Mouse (Mus musculus) adrenal gland, adult 8-10 months (tissue): ENCODE measurements around the gene Mllt10. TPM values are rescaled to one million over a fixed set of nuclear protein-coding genes. Genes with fewer than 3 reads are reported as not detected.

Experiments used
- DNase-seq: peaks from one replicate; pipeline ENCODE4 v3.0.0; 2022
- total RNA-seq, 4 experiments: library from RNA; stranded (reverse); gene quantifications; 2 replicates each; pipeline ENCODE4 v1.2.4; 2022

Gene Mllt10
- 10 to 100 TPM; 38.8 to 84.1 (median 45.1) TPM for total RNA-seq

- DNase-seq = no peak
Measured at GRCm38 (mm10) chr2:18055016-18055928, at the start of gene Mllt10. Mllt10 (plus strand) TSS chr2:18055237.

DNA sequence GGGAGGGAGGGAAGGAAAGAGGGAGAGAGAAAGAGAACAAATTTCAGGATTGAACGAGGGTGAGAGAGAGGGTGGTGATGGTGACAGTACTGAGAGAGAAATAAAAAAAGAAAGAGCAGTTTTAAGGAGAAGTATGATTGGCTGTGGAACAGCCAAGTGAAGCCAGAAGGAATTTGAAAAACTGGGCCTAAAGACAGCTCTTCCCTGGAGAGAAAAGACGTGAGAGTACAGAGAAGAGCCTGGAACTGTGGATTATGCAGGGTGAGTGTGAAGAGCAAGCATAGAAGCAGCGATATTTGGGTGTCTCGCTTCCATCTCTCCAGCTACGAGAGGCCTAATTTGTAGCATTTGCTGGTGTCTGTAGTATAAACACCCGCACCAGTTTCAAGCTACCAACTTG lies 43.8 kb upstream of the Mllt10 start:
- DNase-seq = no peak

DNA sequence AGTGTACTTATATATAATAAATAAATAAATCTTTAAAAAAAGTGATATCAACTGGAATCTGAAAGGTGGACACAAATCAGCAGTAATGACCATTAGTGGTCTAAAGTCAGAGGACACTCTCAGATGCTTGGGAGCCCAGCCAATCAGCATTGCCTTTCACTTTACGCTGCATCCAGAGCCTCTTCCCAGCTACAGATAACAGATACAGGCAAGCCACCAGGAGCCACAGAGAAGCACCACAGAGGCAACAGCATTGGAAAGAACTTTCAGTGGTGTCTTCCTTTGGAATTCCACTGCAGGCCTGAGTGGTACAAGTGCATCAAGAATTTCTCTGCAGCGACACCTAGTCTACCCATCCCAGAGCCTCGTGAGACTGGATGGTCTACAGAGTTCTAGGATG lies 42.2 kb upstream of the Mllt10 start:
- DNase-seq = no peak

DNA sequence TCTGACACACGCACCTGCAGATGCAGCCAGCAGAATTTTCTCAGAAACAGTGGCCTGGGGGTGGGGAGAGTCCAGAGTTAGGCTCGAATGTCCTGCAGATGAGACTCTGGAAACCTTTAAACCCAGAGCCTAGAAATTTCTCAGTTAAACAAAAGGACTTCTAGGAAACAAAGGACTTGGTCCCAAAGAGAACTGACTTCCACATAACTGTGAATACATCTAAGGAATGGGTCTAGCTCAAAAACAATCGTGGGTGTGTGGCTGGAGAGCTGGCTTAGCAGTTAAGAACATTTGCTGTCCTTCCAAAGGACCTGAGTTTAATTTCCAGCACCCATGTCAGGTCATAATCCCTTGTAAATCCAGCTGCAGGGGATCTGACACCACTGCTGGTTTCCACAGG lies 39.5 kb upstream of the Mllt10 start:
- DNase-seq = no peak

DNA sequence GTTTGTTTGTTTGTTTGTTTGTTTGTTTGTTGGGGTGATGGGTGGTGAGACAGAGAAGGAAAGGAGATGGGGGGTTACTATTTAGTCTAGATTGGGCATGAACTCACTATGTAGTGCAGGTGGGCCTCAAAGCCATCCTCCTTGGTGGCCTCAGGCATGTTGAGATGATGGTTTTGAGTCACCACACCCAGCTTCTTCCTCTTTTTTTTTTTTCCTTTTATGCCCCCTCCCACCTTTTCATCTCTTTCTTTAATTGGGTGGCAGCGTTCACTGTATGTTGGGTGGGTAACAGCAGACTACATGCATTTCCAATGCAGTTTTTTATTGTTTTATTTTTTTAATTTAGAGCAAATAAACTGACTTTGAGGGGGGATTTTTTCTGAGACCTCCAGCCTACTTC lies 38.4 kb upstream of the Mllt10 start:
- no peak for DNase-seq

DNA sequence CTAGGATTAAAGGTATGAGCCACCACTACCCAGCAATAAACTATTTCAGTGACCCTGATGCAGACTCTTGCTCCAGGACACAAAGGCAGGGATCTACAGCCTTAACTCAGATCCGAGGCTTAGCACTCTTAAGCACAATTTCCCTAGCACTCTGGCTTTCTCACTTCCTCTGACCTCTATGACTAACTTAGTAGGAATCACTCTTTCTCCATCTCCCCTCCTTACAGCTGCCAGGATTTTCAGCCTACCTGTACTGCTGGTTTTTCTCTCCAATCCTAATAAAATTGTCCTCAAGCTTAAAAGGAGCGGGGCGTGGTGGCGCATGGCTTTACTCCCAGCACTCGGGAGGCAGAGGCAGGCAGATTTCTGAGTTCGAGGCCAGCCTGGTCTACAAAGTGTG lies 37.7 kb upstream of the Mllt10 start:
- no peak for DNase-seq

GRCm38 (mm10) chr2:18019122-18019521 lies 35.9 kb upstream of the Mllt10 start:
- no peak for DNase-seq

- DNase-seq = no peak
Measured at GRCm38 (mm10) chr2:18022886-18023285, 32.2 kb upstream of the Mllt10 start.

DNA sequence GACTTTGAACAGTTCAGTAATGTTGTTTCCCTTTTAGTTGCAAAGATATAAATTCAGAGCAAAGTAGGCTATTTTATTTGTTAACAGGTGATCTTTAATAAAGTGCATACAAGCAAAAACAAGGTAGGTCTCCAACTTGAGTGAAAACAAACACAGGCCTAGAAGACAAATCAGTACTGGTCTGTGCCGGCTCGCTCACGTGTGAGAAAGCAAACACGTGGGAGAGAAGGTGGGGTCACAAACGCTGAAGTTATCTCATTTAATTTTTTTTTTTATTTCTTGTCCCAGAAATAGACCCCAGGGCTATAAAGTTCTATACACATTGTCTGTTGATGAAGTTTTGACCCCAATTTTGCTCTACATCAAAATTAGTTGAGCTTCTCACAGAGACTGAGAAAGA lies 29.9 kb upstream of the Mllt10 start:
- DNase-seq = no peak

- DNase-seq = no peak
Measured at GRCm38 (mm10) chr2:18025781-18026115, 29.3 kb upstream of the Mllt10 start.

GRCm38 (mm10) chr2:18026116-18026947 lies 28.7 kb upstream of the Mllt10 start:
- DNase-seq = peak; percentile 54

- peak; percentile 90 for DNase-seq
Measured at GRCm38 (mm10) chr2:18027448-18028139, 27.4 kb upstream of the Mllt10 start.

GRCm38 (mm10) chr2:18028140-18029021 lies 26.7 kb upstream of the Mllt10 start:
- peak; percentile 89 for DNase-seq

- DNase-seq = no peak
Measured at GRCm38 (mm10) chr2:18029656-18030055, 25.4 kb upstream of the Mllt10 start.

- no peak for DNase-seq
Measured at GRCm38 (mm10) chr2:18030581-18030980, 24.5 kb upstream of the Mllt10 start.

DNA sequence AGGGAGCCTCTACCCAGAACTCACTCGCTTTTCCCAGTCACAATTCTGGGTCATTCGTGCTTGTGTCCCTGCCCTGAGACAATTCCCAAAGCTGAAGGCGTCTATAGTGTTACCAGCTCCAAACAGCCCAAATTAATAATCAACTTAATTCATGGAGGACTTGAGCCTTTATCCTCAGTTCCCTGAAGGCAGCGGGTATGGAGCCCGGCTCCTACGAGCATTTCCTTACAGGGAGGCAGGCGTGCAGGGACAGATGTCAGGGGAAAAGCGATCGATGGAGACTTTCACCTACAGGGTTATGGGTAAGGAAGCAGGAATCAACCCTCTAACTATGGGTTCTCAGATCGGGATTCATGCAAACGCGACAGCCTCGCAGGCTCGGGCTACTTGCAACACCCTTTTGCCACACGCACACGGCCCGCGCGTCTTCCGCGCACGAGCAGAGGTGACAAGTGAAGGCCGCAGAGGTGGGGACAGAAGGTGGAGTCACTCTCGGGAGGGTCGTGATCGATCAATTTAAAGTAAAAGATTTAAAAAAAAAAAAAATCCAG lies 23.7 kb upstream of the Mllt10 start:
- no peak for DNase-seq

- DNase-seq = no peak
Measured at GRCm38 (mm10) chr2:18031831-18032537, 23.1 kb upstream of the Mllt10 start.

- DNase-seq = no peak
Measured at GRCm38 (mm10) chr2:18032538-18032895, 22.5 kb upstream of the Mllt10 start.

DNA sequence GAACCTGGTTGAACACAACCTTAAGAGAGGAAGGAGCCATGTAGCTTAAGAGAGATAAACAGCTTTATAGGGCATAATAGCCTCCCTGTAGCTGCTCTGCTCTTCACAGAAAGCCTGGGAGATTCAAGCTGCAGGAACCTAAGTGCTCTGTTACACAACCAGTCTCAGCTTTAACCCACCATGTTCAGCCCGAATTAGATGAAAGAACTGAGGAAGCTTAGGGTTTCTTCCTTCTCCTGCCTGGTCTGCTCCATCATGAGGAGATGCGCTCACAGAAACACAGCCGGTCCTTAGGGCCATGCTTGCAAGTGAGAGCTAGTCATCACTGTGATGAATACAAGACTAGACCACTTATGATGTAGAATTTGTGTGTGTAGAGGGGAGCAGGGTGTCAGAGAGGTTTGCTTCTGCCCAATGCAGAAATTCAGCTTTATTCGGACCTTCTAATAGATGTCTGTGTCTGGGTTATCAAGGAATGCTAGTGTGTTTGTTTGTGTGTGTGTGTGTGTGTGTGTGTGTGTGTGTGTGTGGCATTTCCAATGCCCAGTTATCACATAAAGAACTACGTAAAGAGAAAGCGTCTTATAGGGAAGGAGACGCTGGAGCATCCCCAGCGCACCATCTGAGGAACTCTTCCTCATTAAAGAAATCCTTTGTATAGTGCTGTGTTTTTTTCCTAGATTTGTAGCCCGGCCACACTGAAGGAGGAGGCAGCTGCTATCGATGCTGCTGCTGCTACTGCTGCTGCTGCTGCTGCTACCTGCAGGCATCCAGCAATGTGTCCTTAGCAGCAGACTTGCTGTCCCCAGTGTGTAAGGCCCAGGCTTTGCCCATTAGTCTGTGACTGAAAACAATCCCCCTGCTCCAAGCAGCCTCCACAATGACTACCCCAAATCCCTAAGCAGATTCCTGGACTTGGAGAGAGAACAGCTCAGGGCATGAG lies 21.6 kb upstream of the Mllt10 start:
- DNase-seq = no peak
